Mouse (Mus musculus) layer of hippocampus, adult 18-20 months (tissue): ENCODE data around the gene Tigar. TPM values are rescaled to one million over a fixed set of nuclear protein-coding genes. Genes with fewer than 3 reads are reported as not detected.

Experiments used
- DNase-seq, 2 experiments: peaks; one replicate each; pipeline ENCODE4 v3.0.0; 2022; ENCODE audit warnings: low spot score in 2 of 2
- long read RNA-seq: library from polyadenylated mRNA; stranded (forward); transcript quantifications from one replicate; pipeline ENCODE4 v2.0.0, GENCODE M21; 2021
- total RNA-seq, 2 experiments: library from RNA; stranded (reverse); gene quantifications; 2 replicates each; pipeline ENCODE4 v1.2.3; 2021

The Tigar gene
- 10 to 100 TPM; 27.9 to 30.7 TPM for total RNA-seq
- long read RNA-seq, transcript Tigar-201 (6 exons, 3,651 nt) = major isoform, 9 of 57 reads
- long read RNA-seq, partial matches to known transcripts = 0 of 57 reads
- long read RNA-seq, other reads (novel, unspliced or antisense) = 48 of 57 reads

- peak; percentile 92 to 96 for DNase-seq
These were observed at the start of gene Tigar for GRCm38 (mm10) chr6:127109402-127109930. Gene Tigar (minus strand): TSS chr6:127109557.

DNA sequence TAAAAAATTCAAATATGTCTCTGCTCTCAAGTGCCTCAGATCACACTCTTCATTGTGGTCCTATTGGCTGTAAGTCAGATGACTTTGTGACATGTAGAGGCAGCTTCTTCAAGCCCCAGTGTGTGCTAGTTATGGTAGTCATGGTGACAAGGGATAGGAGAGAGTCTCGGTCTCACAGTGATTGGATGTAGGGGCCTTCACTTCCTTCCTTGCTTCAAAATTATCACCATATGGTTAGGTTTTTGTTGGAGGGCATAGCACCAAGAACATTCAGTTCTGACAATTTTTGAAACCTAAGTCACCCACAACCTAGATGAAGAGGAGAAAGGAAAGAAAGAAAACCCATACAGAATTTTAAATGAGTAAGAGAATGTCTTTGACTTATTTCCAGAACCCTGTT, 48.0 kb upstream of the Tigar start:
- DNase-seq = no peak

DNA sequence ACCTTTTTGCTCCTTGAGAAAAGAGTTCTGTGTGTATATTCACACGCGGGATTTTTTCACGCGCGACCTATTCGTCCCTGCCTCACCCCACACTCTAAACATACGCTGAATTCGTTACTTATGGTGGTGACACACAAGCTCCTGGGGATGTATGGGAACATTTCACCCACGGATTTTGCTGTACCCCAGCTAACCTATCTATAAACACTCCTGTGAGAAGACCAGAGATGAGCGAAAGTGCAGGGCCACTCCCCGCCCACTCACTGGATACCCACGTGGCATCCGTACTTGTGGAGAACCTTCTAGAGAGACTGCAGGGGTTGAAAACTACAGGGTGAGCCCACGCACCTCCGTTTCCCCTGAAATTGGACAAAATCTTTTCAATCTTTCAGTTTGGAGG, 46.1 kb upstream of the Tigar start:
- peak in 1 of 2 experiments; percentile 25 for DNase-seq

DNA sequence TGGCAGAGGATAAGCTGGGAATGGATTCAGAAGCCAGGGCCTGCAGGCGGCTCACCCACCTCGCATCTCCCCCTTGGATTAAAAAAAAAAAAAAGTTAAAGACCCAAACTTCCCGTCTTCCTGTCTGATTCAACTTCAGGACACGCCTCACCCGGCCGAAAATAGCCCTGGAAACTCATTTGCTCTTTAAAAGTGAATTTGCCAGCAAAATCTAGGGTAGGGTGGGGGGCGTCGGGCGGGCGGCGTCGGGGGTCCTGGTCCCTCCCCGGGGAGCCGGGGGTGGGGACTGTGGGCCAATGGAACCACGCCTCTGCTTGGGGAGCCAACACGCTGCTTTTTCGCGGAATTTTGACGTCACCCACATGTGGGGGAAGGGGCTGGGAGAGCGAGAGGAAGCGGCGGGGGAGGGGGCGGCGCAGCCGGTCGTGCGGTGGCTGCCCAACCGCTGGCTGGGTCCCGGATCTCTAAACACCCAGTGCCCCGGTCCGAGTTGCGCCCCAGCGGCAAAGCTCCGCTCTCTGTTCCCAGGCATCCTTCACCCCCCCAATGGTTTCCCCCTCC, 45.4 kb upstream of the Tigar start:
- no peak for DNase-seq

DNA sequence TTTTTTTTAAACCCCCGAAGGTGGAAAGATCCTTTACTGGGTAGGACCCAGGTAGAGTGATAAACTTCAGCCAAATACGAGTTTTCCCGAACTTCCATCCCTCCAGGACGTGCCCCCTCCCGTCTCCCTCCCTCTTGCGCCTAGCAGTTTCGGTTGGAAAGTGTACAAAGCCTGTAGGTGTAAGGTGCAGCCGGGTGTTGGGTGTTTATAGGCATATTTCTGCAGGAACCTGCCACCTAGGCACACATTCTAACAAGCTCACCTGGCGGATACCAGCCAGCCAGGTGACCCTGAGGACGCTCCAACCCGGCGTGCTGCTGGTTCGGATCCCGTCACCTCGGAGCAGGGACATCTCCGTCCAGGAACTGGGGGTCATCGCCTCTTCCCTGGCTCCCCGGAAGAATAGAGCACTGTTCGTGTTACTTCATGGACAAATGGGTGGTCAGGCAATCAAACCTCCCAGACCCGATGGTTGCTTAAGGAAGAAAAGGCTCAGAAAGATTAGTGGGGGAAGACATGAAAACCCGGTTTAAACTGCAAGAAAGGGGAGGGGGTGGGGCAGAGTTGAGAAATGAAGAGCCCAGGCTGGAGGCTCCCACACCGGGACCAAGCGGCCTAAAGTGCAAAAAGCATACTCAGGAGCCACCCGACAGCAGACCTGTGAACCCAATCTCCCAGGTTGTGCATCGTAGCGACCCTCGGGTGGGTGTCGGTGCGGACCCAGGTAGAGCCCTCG, 44.8 kb upstream of the Tigar start:
- DNase-seq = no peak

DNA sequence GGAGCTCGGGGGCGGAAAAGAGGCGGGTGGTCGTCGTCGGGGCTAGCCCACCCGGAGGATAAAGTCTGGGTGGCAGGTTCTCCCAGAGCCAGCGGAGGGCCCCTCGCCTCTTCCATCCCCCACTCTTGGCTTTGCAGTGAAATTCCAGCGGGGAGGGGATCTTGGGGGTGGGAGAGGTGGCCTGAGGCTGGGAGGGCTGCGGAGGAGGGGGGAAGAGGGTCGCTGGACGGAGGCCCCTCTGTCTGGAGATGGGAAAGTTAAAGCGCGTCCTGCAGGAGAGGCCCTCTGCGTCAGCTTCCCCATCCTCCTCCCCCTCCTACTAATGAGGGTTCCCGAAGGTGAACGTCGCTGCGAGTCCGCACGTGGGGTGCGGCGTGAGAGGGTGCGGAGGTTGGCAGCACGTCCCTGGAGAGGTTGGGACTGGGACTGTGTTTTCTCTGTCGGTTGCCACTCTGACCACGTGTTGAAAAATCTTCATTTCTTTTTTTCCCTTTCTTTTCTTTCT, 44.0 kb upstream of the Tigar start:
- peak in 1 of 2 experiments; percentile 20 for DNase-seq

DNA sequence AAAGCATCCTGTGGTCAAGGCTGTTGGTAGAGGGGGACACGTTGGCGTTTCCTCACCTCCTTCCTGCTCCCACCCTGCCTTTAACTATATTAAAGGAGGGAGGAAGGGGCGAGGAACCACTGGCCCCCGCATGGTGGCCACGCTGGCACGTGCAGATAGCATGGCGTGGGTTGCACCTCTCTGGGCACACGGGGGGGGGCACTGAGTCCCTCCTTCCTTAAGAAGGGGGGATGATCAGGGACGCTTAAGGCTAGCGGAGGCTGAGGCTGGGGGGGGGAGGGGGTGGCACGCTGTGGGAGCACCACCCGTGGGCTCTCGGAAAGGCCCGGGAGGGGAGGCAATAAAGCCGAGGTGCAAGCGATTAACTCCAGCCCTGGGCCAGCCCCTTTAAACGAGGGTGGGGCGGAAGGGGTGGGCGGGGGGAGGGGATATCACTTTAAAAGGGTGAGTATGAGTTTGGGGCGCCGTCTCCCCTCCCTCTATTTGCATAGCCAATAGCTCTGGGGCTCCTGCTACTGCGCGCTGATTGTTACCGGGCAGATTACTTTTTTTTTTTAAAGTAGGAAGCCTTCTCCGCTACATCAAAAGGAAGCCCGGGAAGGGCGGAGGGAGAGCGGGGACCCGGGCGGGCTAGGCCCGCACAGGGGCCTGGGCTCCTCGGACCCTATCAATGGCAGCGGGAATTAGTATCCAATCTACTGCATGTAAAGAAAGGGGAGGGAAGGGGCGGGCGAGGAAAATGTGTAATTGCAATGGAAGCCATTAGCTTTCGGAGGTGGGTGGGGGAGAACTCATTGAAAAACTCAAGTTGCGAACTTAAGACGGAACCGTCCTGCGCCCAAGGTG, 43.0 kb upstream of the Tigar start, which contains the start of gene Ccnd2:
Gene Ccnd2, minus strand, starts transcription at position 88 of the 846 bp plus-strand sequence.
- peak in 1 of 2 experiments; percentile 71 for DNase-seq

- DNase-seq = peak in 1 of 2 experiments; percentile 24
These were observed 42.3 kb upstream of the Tigar start for GRCm38 (mm10) chr6:127151565-127152105.

DNA sequence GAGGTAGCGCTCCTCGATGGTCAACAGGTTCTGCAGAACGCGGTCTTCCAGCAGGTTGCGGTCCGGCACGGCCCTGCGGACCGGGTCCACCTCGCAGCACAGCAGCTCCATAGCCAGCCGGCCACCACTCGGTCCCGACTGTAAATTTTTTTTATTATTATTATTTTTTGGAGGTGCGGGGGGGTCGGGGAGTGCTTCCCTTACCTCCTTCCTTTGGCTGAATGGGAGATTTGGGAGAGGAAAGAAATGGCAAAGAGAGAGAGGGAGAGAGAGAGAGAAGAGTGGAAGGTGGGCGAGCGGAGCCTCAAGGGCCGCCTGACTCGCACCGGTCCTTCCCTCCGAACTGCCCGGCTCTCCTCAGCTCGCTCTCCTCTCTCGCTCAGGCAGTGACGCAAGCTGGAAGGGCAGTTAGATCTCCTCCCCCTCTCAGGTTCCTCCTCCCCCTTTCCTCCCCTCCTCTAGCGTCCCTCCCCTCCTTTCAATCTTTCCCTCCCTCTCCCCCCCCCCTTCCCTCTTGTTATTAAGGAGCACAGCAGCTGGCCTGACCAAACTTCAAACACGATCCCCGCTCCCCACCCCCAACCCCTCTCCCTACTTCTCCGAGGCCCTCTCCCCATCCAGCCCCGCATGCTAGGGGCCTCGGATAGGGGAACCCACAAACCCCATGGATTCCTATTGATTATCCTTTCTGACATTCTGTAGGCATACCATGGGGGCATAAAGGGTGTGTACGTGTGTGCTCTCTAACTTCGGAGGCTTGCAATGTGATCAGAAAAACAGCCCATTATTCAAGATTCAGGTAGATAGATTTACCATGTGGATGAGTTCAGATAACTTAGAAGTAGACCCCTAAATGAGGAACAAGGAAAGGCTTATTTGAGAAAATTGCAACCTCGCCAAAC, 41.6 kb upstream of the Tigar start:
- DNase-seq = peak in 1 of 2 experiments; percentile 77

DNA sequence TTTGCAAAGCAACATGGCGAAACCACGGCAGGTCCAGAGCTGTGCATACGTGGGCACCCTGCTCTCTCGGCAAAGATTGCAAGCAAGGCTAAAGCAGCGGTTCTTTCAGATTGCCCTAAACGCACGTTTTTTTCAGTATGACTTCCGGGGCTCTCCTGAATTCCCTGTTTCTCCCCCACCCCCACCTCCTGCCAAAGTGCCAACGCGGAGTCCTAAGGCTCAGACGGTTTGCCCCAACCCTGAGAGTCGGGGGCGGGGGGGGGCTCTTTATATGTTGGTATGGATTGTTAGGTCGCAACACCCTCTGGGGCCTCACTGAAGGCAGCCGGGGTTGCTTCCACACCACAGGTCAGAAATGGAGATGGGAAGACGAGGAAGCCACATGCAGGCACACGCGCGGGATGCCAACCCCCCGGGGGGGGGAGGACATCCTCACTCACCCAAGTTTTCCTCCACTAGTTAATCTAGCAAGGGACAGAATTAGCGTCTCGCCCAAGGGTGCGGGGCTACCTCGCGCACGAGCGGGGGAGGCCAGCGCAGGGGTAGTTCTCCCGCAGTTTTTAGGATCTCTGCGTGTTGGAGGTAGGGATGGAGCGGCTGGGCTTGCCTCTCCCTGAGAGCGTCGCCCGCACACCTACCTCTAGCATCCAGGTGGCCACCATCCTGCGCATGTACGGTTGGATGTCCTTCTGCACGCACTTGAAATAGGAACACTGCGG, 40.7 kb upstream of the Tigar start:
- DNase-seq = peak in 1 of 2 experiments; percentile 37

DNA sequence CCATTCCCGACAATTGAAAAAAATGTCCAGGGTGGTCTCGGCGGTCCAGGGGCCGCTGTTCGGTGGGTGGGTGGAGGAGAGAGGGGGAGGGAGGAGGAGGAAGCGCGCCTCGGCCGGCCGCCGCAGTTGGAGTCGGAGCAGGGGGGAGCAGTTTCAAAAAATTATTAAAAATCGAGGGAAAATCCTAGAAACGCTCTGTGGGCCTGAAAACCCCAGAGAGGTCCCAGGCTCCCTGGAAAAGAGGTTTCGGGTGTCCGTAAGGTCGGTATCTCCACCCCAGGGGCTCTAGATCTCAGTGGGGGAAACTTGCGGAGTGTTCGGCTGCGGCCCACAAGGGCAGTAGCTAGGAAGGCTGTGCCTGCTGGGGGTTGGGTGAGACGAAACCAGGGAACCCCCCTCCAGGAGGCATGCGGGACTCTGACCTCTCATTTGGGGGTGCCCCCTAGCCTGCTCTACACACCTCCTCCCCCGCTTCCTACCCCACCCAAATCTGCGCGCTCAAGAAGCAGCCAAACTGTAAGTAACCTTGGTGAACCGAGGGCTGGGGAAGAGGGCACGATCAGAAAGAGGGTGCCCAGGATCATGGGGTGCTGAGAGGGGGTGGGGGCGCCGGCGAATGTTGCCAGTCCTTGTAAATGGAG, 40.1 kb upstream of the Tigar start:
- DNase-seq = peak in 1 of 2 experiments; percentile 29

- DNase-seq = peak in 1 of 2 experiments; percentile 39
These were observed 39.4 kb upstream of the Tigar start for GRCm38 (mm10) chr6:127148526-127149302.

- peak in 1 of 2 experiments; percentile 83 for DNase-seq
These were observed 38.3 kb upstream of the Tigar start for GRCm38 (mm10) chr6:127147665-127148064.

GRCm38 (mm10) chr6:127146322-127146947, 37.1 kb upstream of the Tigar start:
- no peak for DNase-seq

DNA sequence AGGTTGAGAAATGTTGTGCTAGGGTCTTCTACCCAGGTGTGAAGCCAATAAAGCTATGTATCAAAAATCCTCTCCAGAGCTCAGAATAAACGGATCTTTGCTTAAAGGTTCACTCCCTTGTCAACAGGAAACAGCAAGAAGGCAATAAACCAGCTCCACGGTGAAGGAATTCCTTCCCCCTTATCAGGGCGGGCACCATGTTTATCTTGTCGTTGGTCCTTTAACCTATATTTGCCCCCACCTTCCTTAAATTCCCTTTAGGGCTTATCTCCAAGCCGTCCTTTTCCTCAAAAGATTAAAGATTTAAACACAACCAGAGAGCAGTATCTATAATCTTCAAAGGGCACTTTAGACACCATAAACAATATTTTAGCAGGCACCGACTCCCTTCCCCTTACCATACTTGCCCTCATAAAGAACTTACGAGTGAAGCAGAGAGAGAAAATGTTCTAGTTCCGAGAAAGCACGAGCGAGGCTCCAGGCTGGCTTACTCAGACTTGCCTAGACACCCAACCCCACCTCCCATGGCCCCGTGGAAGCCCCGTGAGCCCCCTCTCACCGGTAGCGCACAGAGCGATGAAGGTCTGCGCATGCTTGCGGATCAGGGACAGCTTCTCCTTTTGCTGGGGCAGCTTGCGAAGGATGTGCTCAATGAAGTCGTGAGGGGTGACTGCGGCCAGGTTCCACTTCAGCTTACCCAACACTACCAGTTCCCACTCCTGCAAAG, 36.3 kb upstream of the Tigar start:
- DNase-seq = no peak

DNA sequence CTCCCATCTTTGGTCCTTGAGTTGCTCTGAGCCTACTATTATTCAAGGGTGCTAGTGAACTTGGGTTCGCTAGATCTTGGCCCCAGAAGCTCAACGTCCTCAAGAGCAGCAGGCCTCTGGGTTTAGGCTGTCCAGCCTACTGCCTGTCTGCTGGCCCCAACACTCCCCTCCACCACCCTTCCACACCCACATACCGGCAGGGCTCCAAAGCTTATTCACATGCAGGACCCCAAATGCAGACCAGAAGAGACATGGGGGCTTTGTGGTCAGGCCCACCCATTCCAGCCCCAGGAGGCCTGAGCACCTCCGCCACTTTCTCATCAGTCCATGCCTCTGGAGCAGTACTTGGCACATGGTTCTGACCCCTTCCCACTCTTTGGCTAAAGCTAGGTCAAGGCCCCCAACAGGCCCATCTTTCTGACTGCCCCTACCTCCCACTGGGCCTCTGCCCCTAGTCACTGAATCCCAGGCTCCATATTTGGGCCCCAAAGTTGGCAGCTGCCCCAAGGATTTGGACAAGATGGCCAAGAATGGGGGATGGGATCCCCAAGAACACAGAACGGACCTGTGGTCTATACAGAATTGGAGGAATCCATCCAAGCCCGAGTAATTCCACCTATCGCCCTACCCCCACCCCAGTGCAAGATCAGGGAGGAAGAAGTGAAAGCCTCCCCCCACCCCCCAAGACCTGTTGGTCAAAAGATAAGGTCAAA, 34.4 kb upstream of the Tigar start:
- DNase-seq = no peak
